Mouse (Mus musculus) midbrain, embryonic 14.5 days (tissue): Measurements from ENCODE around the gene Timm23. TPM values are rescaled to one million over a fixed set of nuclear protein-coding genes. Genes with fewer than 3 reads are reported as not detected.
A peak's percentile ranks its signal among the peaks of the same experiment; 100 is the strongest.
"Not testable (repeated sequence)": the region's sequence is repeated elsewhere in the genome, so short reads cannot be mapped to it uniquely, and the experiment has no call there.

Experiments
- ATAC-seq: fragments of 200-750 bp; cut with Nextera tagmentation; 2 replicates; pipeline ENCODE4 v1.8.0; 2017; ENCODE audit warnings: moderate number of reproducible peaks, moderate library complexity; ENCODE audit not compliant: low FRiP score, low TSS enrichment
- DNase-seq: peaks from one replicate; pipeline ENCODE4 v3.0.0-alpha.2; 2015
- H3K27ac ChIP-seq: fragments of 300-500 bp; sonication (generic); replicated peaks from 2 replicates; pipeline ENCODE4 v1.5.1; 2014; ENCODE audit warnings: mild to moderate bottlenecking, low read depth, low read length, moderate library complexity
- H3K27me3 ChIP-seq: fragments of 300-500 bp; sonication (generic); 2 replicates; pipeline ENCODE4 v1.6.1; 2014; ENCODE audit warnings: low read length, control low read depth, mixed read lengths; ENCODE audit not compliant: control insufficient read depth, insufficient read depth
- H3K36me3 ChIP-seq: fragments of 300-500 bp; sonication (generic); 2 replicates; pipeline ENCODE4 v1.6.1; 2014; ENCODE audit warnings: low read length, control low read depth; ENCODE audit not compliant: control insufficient read depth, insufficient read depth
- H3K4me1 ChIP-seq: fragments of 300-500 bp; sonication (generic); 2 replicates; pipeline ENCODE4 v1.6.1; 2014; ENCODE audit warnings: mild to moderate bottlenecking, antibody characterized with exemption, low read length, control low read depth; ENCODE audit not compliant: control insufficient read depth, insufficient read depth
- H3K4me2 ChIP-seq: fragments of 300-500 bp; sonication (generic); 2 replicates; pipeline ENCODE4 v1.6.1; 2014; ENCODE audit warnings: mild to moderate bottlenecking, low read length, moderate library complexity
- H3K4me3 ChIP-seq: fragments of 300-500 bp; sonication (generic); replicated peaks from 2 replicates; pipeline ENCODE4 v1.5.1; 2014; ENCODE audit warnings: low read depth, low read length
- H3K9ac ChIP-seq: fragments of 300-500 bp; sonication (generic); replicated peaks from 2 replicates; pipeline ENCODE4 v1.6.1; 2014; ENCODE audit warnings: mild to moderate bottlenecking, low read length, moderate library complexity
- H3K9me3 ChIP-seq: fragments of 300-500 bp; sonication (generic); 2 replicates; pipeline ENCODE4 v1.6.1; 2016; ENCODE audit warnings: low read length, control low read depth, mixed read lengths; ENCODE audit not compliant: control insufficient read depth
- whole genome bisulfite sequencing: fragments of 180-500 bp; shearing (Covaris S2); extraction: QIAGEN DNeasy Blood & Tissue Kit; methylation state at CpG from one replicate; pipeline ENCODE4 v1.1.7; 2014; 5-methylcytosine and 5-hydroxymethylcytosine counted together
- polyA plus RNA-seq: library from polyadenylated mRNA; unstranded; fragments of >200 nt; fragmentation: Nextera tagmentation; extraction: Ambion mirVana; gene quantifications from 2 replicates; pipeline ENCODE4 v1.2.1, GENCODE M21; 2014

The Timm23 gene
- polyA plus RNA-seq = 214 and 233 TPM in 2 replicates

DNA sequence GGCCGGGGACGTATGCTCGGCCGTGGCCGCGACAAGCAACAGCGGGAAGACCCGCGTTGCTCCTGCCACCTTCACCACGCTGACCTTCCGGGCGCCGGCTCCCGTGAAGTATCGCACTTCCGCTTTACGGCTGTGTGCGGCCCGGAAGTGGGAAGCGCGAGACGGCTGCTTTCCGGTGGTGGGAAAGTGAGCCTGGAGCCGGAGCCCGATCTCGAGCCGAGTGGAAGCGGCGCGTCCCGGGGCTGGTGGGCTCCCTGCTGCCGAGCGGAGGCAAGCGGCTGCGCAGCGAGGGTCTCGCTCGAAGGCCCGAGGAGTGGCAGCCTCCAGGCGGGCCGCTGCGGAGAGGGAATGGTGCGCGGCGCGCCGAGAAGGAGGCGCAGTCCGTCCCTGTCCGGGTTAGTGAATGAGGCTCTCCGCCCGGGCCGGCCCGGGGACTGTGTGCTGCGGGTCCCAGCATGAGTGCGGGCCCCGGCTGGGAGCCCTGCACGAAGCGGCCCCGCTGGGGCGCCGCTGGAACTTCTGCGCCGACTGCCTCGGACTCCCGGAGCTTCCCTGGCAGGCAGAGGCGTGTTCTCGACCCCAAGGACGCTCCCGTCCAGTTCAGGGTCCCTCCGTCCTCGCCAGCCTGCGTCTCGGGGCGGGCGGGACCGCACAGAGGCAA, at the start of gene Timm23, which contains the start of gene Parg:
Gene Timm23, minus strand, starts transcription at position 108 of the 661 bp plus-strand sequence.
Gene Parg, plus strand, starts transcription at position 159 of the 661 bp plus-strand sequence.
- no peaks in the 10 kb centered on the region for H3K9me3 ChIP-seq
- peak; percentile 90 for ATAC-seq
- no peaks in the 10 kb centered on the region for H3K27me3 ChIP-seq
- H3K27ac ChIP-seq = peak within 1 kb of the TSS; percentile 68
- peaks cover 19% of the 10 kb centered on the region for H3K4me1 ChIP-seq
- H3K4me2 ChIP-seq = peak within 1 kb of the TSS; percentile 90
- peaks cover 16% of the 10 kb centered on the region for H3K36me3 ChIP-seq
- peak within 1 kb of the TSS; percentile 97 for H3K4me3 ChIP-seq
- H3K9ac ChIP-seq = peak within 1 kb of the TSS; percentile 93
- DNase-seq = peak; percentile 94
- WGBS = under 1% methylated on average over 71 of the region's 77 CpGs

GRCm38 (mm10) chr14:32249616-32250015, 47.9 kb upstream of the Timm23 start:
- no peaks in the 10 kb centered on the region for H3K9me3 ChIP-seq
- WGBS = 91% methylated on average over 6 of the region's 6 CpGs
- H3K27me3 ChIP-seq = no peaks in the 10 kb centered on the region
- peaks cover 22% of the 10 kb centered on the region for H3K36me3 ChIP-seq
- ATAC-seq = no peak
- H3K4me2 ChIP-seq = no peak overlapping the region
- no peaks in the 10 kb centered on the region for H3K4me1 ChIP-seq
- H3K4me3 ChIP-seq = no peak overlapping the region
- no peak overlapping the region for H3K9ac ChIP-seq
- DNase-seq = no peak
- no peak overlapping the region for H3K27ac ChIP-seq

DNA sequence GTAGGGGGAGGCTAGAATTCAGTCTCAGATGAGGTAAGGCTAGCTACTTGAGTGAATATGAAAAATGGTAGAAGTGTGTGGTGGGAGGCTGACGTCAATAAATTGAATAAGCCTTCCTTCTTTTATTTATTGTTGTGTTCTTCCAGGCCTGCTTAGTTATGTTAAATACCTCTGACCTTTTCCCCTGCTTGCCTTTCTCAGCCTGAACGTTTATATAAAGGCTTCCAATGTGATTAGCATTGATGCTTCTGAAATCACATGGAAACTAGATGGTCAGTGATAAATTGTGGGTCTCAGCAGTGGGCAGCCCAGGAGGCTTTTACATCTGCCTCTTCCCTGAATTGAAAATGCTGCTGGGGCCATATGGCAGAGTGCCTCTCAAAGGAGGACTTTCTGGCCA, 44.3 kb upstream of the Timm23 start:
- 10% methylated on average over 2 of the region's 2 CpGs for WGBS
- H3K9me3 ChIP-seq = no peaks in the 10 kb centered on the region
- no peak overlapping the region for H3K27ac ChIP-seq
- H3K4me2 ChIP-seq = no peak overlapping the region
- no peak overlapping the region for H3K9ac ChIP-seq
- H3K4me1 ChIP-seq = no peaks in the 10 kb centered on the region
- H3K27me3 ChIP-seq = no peaks in the 10 kb centered on the region
- ATAC-seq (no peak), DNase-seq (no peak)
- peaks cover 25% of the 10 kb centered on the region for H3K36me3 ChIP-seq
- H3K4me3 ChIP-seq = no peak overlapping the region

GRCm38 (mm10) chr14:32242401-32242800, 40.7 kb upstream of the Timm23 start:
- H3K36me3 ChIP-seq = peaks cover 32% of the 10 kb centered on the region
- H3K9me3 ChIP-seq = no peaks in the 10 kb centered on the region
- ATAC-seq = no peak
- no peak overlapping the region for H3K4me3 ChIP-seq
- no peaks in the 10 kb centered on the region for H3K4me1 ChIP-seq
- no peak overlapping the region for H3K4me2 ChIP-seq
- no peak overlapping the region for H3K9ac ChIP-seq
- no peaks in the 10 kb centered on the region for H3K27me3 ChIP-seq
- DNase-seq = peak; percentile 6
- 86% methylated on average over 4 of the region's 4 CpGs for WGBS
- H3K27ac ChIP-seq = no peak overlapping the region

GRCm38 (mm10) chr14:32228996-32229395, 27.3 kb upstream of the Timm23 start:
- no peak overlapping the region for H3K4me2 ChIP-seq
- no peak overlapping the region for H3K27ac ChIP-seq
- H3K36me3 ChIP-seq = peaks cover 12% of the 10 kb centered on the region; the same call in 1 of the 2 replicates
- no peak overlapping the region for H3K9ac ChIP-seq
- no peaks in the 10 kb centered on the region for H3K4me1 ChIP-seq
- no peak overlapping the region for H3K4me3 ChIP-seq
- H3K27me3 ChIP-seq = no peaks in the 10 kb centered on the region
- DNase-seq = peak; percentile 90
- no peak for ATAC-seq
- under 1% methylated on average over 2 of the region's 2 CpGs for WGBS
- H3K9me3 ChIP-seq = no peaks in the 10 kb centered on the region

GRCm38 (mm10) chr14:32226601-32227000, 24.9 kb upstream of the Timm23 start:
- Histone ChIP-seq H3K4me3 (no peak overlapping the region), H3K4me2 (no peak overlapping the region), H3K27me3 (no peaks in the 10 kb centered on the region), H3K27ac (no peak overlapping the region), H3K9ac (no peak overlapping the region), H3K36me3 (peaks cover 12% of the 10 kb centered on the region; the same call in 1 of the 2 replicates), H3K9me3 (no peaks in the 10 kb centered on the region), H3K4me1 (no peaks in the 10 kb centered on the region)
- DNase-seq (no peak), ATAC-seq (no peak)

DNA sequence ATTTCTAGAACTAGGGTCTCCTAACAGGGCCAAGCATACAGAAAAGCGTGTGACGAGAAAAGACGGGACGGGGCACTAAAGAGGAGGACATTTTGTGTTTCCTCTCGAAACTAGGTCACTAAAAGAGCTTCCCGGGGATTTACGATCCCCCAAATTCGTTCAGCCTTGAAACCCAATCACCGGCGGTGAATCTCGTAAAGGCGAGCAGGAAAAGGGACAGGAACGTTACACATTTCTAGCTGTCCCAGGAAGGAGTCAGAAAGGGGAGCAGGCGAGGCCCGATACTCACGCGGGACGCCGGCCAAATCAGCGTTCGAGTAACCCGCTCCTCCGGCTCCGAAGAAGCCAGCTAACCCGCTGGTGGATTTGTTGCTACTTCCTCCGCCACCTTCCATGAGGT, 344 bp downstream of the Timm23 start:
- Histone ChIP-seq H3K36me3 (peaks cover 19% of the 10 kb centered on the region), H3K9ac (peak overlapping the region; percentile 93), H3K4me3 (peak overlapping the region; percentile 97), H3K9me3 (no peaks in the 10 kb centered on the region), H3K4me1 (peaks cover 19% of the 10 kb centered on the region), H3K27me3 (no peaks in the 10 kb centered on the region), H3K27ac (no peak overlapping the region), H3K4me2 (peak overlapping the region; percentile 80)
- DNase-seq (peak; percentile 24), ATAC-seq (no peak)
- WGBS = under 1% methylated on average over 25 of the region's 26 CpGs

DNA sequence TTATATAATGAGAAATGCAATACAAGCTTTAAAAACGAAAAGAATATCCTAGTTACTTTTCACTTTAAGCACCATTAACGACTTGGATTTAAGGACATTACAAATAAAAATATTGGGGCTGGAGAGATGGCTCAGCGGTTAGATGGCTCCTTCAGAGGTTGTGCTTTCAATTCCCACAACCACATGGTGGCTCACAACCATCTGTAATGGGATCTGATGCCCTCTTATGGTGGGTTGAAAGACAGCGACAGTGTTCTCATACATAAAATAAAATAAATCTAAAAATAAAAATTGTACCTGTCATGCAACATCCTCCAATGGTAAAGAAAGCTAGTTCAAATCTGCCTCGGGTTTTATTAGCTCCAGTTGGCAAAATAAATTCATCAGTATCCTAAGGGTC, 8.1 kb downstream of the Timm23 start:
- not testable (repeated sequence) for H3K4me1 ChIP-seq, DNase-seq, H3K9me3 ChIP-seq, H3K4me3 ChIP-seq, H3K27me3 ChIP-seq, H3K9ac ChIP-seq, ATAC-seq, H3K4me2 ChIP-seq, H3K27ac ChIP-seq
- WGBS = 85% methylated on average over 5 of the region's 5 CpGs
- H3K36me3 ChIP-seq = peaks cover 74% of the 10 kb centered on the region

DNA sequence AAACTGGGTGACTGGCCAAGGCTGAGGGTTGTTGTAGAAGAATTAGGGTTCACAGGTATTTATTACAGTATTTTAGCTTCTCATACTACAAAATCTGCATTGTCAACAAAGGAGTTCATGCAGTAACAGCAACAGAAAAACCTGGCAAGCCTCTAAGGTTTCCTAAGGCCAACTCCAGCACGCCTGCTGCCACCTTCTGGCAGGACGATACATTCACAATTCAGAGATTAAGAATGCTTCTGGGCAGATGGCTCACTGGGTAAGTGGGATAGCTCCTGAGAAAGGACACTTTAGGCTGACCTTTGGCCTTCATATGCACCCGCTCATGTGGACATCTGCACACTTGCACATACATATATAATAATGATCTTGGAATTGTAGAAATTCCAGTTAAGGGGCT, 9.3 kb downstream of the Timm23 start:
- DNase-seq (peak; percentile 76), ATAC-seq (no peak)
- Histone ChIP-seq H3K9ac (no peak overlapping the region), H3K4me3 (no peak overlapping the region), H3K4me1 (no peaks in the 10 kb centered on the region), H3K27me3 (no peaks in the 10 kb centered on the region), H3K27ac (no peak overlapping the region), H3K36me3 (peaks cover 77% of the 10 kb centered on the region), H3K4me2 (no peak overlapping the region), H3K9me3 (no peaks in the 10 kb centered on the region)
- 53% methylated on average over 3 of the region's 3 CpGs for WGBS
